Mouse (Mus musculus): ENCODE measurements around the gene Tbl1x. TPM values are rescaled to one million over a fixed set of nuclear protein-coding genes. Genes with fewer than 3 reads are reported as not detected.

The Tbl1x gene
- polyA plus RNA-seq, 1 experiment = 33.9 TPM

- Histone ChIP-seq H3K36me3 (ENCODE audit: control insufficient read depth, insufficient read depth) (peaks cover 20% of the 10 kb centered on the region), H3ac (ENCODE audit: control insufficient read depth, insufficient read length, low read depth) (no peak overlapping the region)
Measured at GRCm38 (mm10) chrX:77662030-77662429, 151.2 kb downstream of the Tbl1x start.

GRCm38 (mm10) chrX:77663276-77663675 lies 152.5 kb downstream of the Tbl1x start:
- no peaks in the 10 kb centered on the region for H3K27me3 ChIP-seq (ENCODE audit: control insufficient read depth, insufficient read depth, insufficient read length)
- no peak overlapping the region for H3ac ChIP-seq (ENCODE audit: control insufficient read depth, insufficient read length, low read depth)
- H3K79me2 ChIP-seq (ENCODE audit: control insufficient read depth, insufficient read depth) = no peaks in the 10 kb centered on the region
- H3K4me3 ChIP-seq (ENCODE audit: insufficient read depth, poor library complexity, severe bottlenecking) = no peak overlapping the region
- no peaks in the 10 kb centered on the region for H3K79me3 ChIP-seq (ENCODE audit: low read depth)
- peaks cover 18% of the 10 kb centered on the region for H3K36me3 ChIP-seq (ENCODE audit: control insufficient read depth, insufficient read depth)
- TF ChIP-seq USF1 (IDR thresholded peaks at IDR 0.05; ENCODE audit: low read depth) (no peak), CEBPB (IDR thresholded peaks at IDR 0.05; ENCODE audit: low read depth) (no peak), MYOD1 (IDR thresholded peaks at IDR 0.05; ENCODE audit: control insufficient read depth, insufficient read length, low read depth) (no peak), FOSL1 (IDR thresholded peaks at IDR 0.05; ENCODE audit: insufficient read depth, low read length, poor library complexity, severe bottlenecking) (no peak), MAX (IDR thresholded peaks at IDR 0.05) (no peak), CTCF (IDR thresholded peaks at IDR 0.05; ENCODE audit: control insufficient read depth, insufficient read depth, insufficient read length) (no peak), MYOG (IDR thresholded peaks at IDR 0.05; ENCODE audit: control insufficient read depth, extremely low read depth, insufficient read length) (no peak)

More at GRCm38 (mm10) chrX:77662030-77662429, 151.2 kb downstream of the Tbl1x start:
- H3K79me3 ChIP-seq (ENCODE audit: low read depth) = no peaks in the 10 kb centered on the region
- TF ChIP-seq MAX (IDR thresholded peaks at IDR 0.05) (no peak), CTCF (IDR thresholded peaks at IDR 0.05; ENCODE audit: control insufficient read depth, insufficient read depth, insufficient read length) (no peak), MYOD1 (IDR thresholded peaks at IDR 0.05; ENCODE audit: control insufficient read depth, insufficient read length, low read depth) (no peak), FOSL1 (IDR thresholded peaks at IDR 0.05; ENCODE audit: insufficient read depth, low read length, poor library complexity, severe bottlenecking) (no peak), USF1 (IDR thresholded peaks at IDR 0.05; ENCODE audit: low read depth) (no peak), CEBPB (IDR thresholded peaks at IDR 0.05; ENCODE audit: low read depth) (no peak), MYOG (IDR thresholded peaks at IDR 0.05; ENCODE audit: control insufficient read depth, extremely low read depth, insufficient read length) (no peak)
- H3K4me3 ChIP-seq (ENCODE audit: insufficient read depth, poor library complexity, severe bottlenecking) = no peak overlapping the region
- no peaks in the 10 kb centered on the region for H3K79me2 ChIP-seq (ENCODE audit: control insufficient read depth, insufficient read depth)
- H3K27me3 ChIP-seq (ENCODE audit: control insufficient read depth, insufficient read depth, insufficient read length) = no peaks in the 10 kb centered on the region

DNA sequence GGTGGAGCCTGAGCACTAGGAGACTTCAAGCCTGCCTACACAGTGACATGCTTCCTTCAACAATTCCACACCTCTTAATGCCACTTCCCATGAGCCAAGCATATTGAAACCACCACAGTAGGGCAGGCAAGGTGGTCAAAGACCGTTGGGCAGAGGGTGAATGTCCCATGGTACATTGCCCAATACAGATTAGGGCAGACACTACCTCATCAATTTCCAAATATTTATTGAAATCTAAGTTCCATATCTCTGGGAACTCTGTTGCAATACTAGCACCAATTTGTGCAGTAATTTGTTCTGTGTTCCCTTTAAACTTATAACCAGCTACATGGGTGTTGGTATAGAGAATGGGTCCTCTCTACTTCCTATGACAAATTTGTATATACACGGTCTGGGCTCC lies 154.2 kb downstream of the Tbl1x start:
- Histone ChIP-seq H3K79me3 (ENCODE audit: low read depth) (no peaks in the 10 kb centered on the region), H3K79me2 (ENCODE audit: control insufficient read depth, insufficient read depth) (no peaks in the 10 kb centered on the region), H3K4me3 (ENCODE audit: insufficient read depth, poor library complexity, severe bottlenecking) (no peak overlapping the region), H3ac (ENCODE audit: control insufficient read depth, insufficient read length, low read depth) (no peak overlapping the region), H3K36me3 (ENCODE audit: control insufficient read depth, insufficient read depth) (peaks cover 11% of the 10 kb centered on the region), H3K27me3 (ENCODE audit: control insufficient read depth, insufficient read depth, insufficient read length) (no peaks in the 10 kb centered on the region)
- no peak for TF ChIP-seq MAX (IDR thresholded peaks at IDR 0.05)
- no peak for TF ChIP-seq MYOD1 (IDR thresholded peaks at IDR 0.05; ENCODE audit: control insufficient read depth, insufficient read length, low read depth)

- H3ac ChIP-seq (ENCODE audit: control insufficient read depth, insufficient read length, low read depth) = no peak overlapping the region
- H3K27me3 ChIP-seq (ENCODE audit: control insufficient read depth, insufficient read depth, insufficient read length) = no peaks in the 10 kb centered on the region
- H3K4me3 ChIP-seq (ENCODE audit: insufficient read depth, poor library complexity, severe bottlenecking) = no peak overlapping the region
- H3K79me3 ChIP-seq (ENCODE audit: low read depth) = no peaks in the 10 kb centered on the region
- H3K79me2 ChIP-seq (ENCODE audit: control insufficient read depth, insufficient read depth) = no peaks in the 10 kb centered on the region
- TF ChIP-seq USF1 (IDR thresholded peaks at IDR 0.05; ENCODE audit: low read depth) (no peak), MYOG (IDR thresholded peaks at IDR 0.05; ENCODE audit: control insufficient read depth, extremely low read depth, insufficient read length) (no peak), CEBPB (IDR thresholded peaks at IDR 0.05; ENCODE audit: low read depth) (no peak), MAX (IDR thresholded peaks at IDR 0.05) (no peak), FOSL1 (IDR thresholded peaks at IDR 0.05; ENCODE audit: insufficient read depth, low read length, poor library complexity, severe bottlenecking) (no peak), MYOD1 (IDR thresholded peaks at IDR 0.05; ENCODE audit: control insufficient read depth, insufficient read length, low read depth) (no peak), CTCF (IDR thresholded peaks at IDR 0.05; ENCODE audit: control insufficient read depth, insufficient read depth, insufficient read length) (no peak)
- H3K36me3 ChIP-seq (ENCODE audit: control insufficient read depth, insufficient read depth) = no peaks in the 10 kb centered on the region
Measured at GRCm38 (mm10) chrX:77666911-77667310, 156.1 kb downstream of the Tbl1x start.

- no peak overlapping the region for H3ac ChIP-seq (ENCODE audit: control insufficient read depth, insufficient read length, low read depth)
- no peaks in the 10 kb centered on the region for H3K36me3 ChIP-seq (ENCODE audit: control insufficient read depth, insufficient read depth)
- H3K27me3 ChIP-seq (ENCODE audit: control insufficient read depth, insufficient read depth, insufficient read length) = no peaks in the 10 kb centered on the region
- H3K4me3 ChIP-seq (ENCODE audit: insufficient read depth, poor library complexity, severe bottlenecking) = no peak overlapping the region
- no peaks in the 10 kb centered on the region for H3K79me3 ChIP-seq (ENCODE audit: low read depth)
- H3K79me2 ChIP-seq (ENCODE audit: control insufficient read depth, insufficient read depth) = no peaks in the 10 kb centered on the region
- TF ChIP-seq CTCF (IDR thresholded peaks at IDR 0.05; ENCODE audit: control insufficient read depth, insufficient read depth, insufficient read length) = no peak
- no peak for TF ChIP-seq MYOG (IDR thresholded peaks at IDR 0.05; ENCODE audit: control insufficient read depth, extremely low read depth, insufficient read length)
- no peak for TF ChIP-seq FOSL1 (IDR thresholded peaks at IDR 0.05; ENCODE audit: insufficient read depth, low read length, poor library complexity, severe bottlenecking)
- no peak for TF ChIP-seq MAX (IDR thresholded peaks at IDR 0.05)
- TF ChIP-seq MYOD1 (IDR thresholded peaks at IDR 0.05; ENCODE audit: control insufficient read depth, insufficient read length, low read depth) = no peak
- TF ChIP-seq CEBPB (IDR thresholded peaks at IDR 0.05; ENCODE audit: low read depth) = no peak
- TF ChIP-seq USF1 (IDR thresholded peaks at IDR 0.05; ENCODE audit: low read depth) = no peak
Measured at GRCm38 (mm10) chrX:77667441-77667840, 156.6 kb downstream of the Tbl1x start.

All from C2C12 (cell line).